Mouse (Mus musculus) liver, adult (tissue): ENCODE measurements around the gene Ifitm5.

Source experiments
- GATA4 ChIP-seq: IDR thresholded peaks from 2 replicates; pipeline ENCODE4 v1.6.1; 2014; ENCODE audit warnings: mild to moderate bottlenecking, low read length; ENCODE audit not compliant: insufficient replicate concordance

Gene Ifitm5

GRCm38 (mm10) chr7:140923070-140923775, 26.9 kb downstream of the Ifitm5 start:
- no peak for TF ChIP-seq GATA4

- TF ChIP-seq GATA4 = peak; percentile 12; the same call in 1 of the 2 replicates
Measured at GRCm38 (mm10) chr7:140922398-140923069, 27.6 kb downstream of the Ifitm5 start.

DNA sequence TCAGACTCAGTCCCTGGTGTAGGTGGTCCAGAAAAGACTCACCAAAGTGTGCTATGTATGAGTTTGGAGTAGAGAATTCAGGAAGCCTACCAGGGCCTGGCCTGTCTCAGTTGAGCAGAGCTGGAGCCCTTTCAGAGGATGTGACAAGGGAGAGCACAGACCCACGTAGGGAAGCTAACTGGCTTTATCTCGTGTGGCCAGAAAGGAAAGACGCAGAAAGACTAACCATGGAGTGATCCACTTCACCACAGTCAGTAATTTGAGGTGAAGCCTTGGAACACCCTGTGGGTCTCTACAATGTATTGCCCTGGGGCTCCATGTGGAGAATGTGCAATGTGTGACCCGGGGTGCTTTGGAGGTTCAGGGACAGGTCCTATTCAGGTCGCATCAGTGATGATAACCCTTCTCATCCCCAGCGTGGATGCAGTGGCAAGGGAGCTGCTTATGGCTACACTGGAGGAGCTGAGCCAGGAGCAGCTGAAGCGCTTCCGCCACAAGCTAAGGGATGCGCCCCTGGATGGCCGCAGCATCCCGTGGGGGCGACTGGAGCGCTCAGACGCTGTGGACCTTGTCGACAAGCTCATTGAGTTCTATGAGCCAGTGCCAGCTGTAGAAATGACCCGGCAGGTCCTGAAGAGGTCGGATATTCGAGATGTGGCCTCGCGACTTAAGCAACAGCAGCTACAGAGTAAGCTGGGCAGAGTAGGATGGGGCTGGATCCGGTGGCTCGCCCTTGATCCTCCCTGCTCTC, 28.7 kb downstream of the Ifitm5 start:
- TF ChIP-seq GATA4 = no peak

DNA sequence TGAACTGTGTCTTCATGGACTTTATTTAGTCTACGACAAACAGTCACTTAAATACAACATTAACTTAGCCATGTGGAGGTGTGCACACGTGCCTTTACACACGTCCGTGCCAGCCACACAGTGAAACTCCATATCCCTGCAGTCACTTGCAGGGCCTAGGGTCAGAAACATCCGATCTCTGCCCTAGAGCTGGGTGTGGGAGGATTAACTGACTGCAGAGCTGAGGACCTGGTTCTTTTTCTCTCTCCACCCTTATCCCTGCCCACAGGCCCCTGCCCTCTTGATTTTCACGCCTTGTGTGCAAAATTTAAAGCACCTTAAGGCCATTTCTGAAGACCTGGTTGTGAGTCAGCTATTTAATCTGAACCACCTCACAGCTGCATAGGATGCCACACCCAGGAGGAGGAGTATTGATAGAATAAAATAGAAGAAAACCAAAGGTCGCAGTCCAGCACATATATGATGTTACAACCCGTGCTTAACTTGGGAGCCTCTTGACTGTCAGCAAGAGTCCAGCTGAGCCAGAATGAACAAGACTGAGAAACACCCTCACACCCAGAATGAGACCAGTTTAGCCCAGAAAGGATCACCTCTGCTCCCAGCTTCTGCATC, 29.6 kb downstream of the Ifitm5 start, which contains the start of gene Nlrp6:
Nlrp6 (plus strand) TSS at position 485 of the 612 bp plus-strand sequence.
- TF ChIP-seq GATA4 = no peak

GRCm38 (mm10) chr7:140919911-140920310, 30.2 kb downstream of the Ifitm5 start:
- no peak for TF ChIP-seq GATA4

- TF ChIP-seq GATA4 = no peak
Measured at GRCm38 (mm10) chr7:140914031-140914690, 35.9 kb downstream of the Ifitm5 start.

DNA sequence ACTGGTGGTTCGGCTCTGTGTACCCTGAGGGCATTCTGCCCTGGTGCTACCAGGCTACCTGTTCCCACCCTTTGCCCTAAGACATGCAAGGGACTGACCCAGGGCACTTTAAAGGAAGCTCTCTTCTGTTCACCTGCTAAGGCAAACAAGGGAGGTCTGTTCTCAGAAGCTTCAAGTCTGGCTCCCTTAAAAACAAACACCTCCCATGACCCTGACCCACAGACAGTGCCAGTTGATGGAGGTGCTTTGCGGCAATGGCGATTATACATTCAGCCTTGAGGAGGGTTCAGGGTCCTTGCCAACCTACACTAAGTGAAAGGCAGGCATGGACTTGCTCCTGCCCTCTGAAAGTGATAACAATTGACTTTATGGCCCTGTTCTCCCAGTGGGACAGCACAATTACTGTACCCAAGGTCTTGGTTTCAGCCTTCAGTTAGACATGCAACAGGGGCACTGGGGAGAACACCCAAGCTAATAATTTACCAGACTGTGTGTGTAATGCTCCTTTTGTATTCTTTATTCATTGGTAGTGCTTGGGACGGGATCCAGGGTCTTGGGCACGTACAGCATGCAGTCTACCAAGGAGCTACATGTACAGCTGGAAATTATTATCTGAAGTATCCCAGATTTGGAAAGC, 37.1 kb downstream of the Ifitm5 start:
- TF ChIP-seq GATA4 = no peak; the same call in 1 of the 2 replicates

GRCm38 (mm10) chr7:140912293-140912692, 37.8 kb downstream of the Ifitm5 start:
- no peak for TF ChIP-seq GATA4

GRCm38 (mm10) chr7:140908634-140909107, 41.4 kb downstream of the Ifitm5 start:
- TF ChIP-seq GATA4 = no peak

- no peak for TF ChIP-seq GATA4
Measured at GRCm38 (mm10) chr7:140908181-140908580, 41.9 kb downstream of the Ifitm5 start.

DNA sequence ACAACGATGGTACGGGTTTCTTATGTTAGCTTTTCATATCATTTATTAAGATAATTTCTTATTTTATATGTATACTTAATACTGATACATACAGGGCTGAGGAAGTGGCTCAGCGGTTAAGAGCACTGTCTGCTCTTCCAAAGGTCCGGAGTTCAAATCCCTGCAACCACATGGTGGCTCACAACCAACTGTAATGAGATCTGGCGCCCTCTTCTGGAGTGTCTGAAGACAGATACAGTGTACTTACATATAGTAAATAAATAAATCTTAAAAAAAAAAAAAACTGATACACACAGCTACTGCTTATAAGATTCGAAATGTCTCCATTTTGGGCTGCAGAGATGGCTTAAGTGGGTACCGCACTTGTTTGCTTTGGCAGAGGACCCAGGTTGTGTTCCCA, 42.4 kb downstream of the Ifitm5 start:
- no peak for TF ChIP-seq GATA4

DNA sequence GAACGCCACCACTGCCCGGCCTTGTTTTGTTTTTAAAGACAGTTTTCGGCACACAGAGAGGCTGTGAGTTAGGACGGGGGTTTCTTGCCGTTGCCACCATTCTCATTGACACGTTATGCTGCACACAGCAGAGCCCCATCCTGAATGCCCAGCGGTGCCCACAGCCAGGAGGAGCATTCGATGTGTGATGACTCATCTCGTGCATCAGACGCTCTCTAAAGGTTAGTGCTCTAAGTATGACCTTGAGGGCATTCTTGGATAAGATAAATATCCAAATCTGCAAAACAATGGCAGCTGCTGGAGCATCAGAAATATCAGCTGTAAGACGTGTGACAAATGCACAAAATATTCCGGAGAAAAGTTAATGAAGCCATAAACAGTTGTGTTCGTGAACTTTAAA, 43.0 kb downstream of the Ifitm5 start:
- TF ChIP-seq GATA4 = no peak

DNA sequence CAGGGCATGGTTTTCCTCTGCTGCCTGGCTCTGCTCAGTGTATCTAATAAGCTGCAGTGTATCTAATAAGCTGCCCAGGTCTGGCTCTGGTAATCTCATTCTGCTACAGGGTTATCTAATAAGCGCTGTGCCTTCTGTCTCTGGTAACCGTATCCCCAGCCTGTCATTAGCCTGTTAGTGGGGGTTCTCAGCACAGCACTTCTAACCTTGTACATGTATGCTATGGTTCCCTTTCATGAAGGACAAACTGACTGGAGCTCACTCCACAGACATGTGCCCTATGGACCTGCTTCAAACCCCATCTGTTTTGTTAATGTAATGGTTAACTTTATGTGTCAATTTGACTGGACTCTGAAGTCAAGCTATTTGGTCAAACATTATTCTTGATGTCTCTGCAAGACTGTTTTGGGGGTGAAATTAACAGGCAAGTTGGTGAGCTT, 44.4 kb downstream of the Ifitm5 start:
- no peak for TF ChIP-seq GATA4

DNA sequence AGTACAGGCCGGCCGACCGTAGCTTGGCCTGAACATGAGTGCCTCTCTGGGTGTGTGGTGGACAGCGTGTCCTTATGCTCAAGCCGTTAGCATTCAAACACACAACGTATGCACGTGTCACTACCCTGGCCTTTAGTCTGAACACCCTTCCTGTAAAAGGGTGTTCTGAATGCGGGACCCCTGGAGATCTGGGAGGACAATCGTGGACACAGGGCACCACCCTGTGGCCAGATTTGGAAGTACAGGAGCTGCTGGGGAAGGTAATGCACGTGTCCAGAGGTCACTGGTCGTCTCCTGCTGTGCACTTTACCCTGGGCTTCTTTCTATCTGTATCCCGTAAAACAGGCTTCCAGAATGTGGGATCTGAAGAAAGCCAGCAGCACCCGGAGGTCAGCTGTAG, 46.9 kb downstream of the Ifitm5 start:
- no peak for TF ChIP-seq GATA4
